Mouse (Mus musculus) heart, embryonic 10.5 days (tissue): Measurements from ENCODE around the gene Yif1b. TPM values are rescaled to one million over a fixed set of nuclear protein-coding genes. Genes with fewer than 3 reads are reported as not detected.

ENCODE experiments used
- DNase-seq: peaks from one replicate; pipeline ENCODE4 v3.0.0-alpha.2; 2017; ENCODE audit warnings: low spot score
- H3K27ac ChIP-seq: fragments of 300-500 bp; sonication (generic); 2 replicates; pipeline ENCODE4 v1.5.1; 2016; ENCODE audit warnings: mild to moderate bottlenecking
- H3K27me3 ChIP-seq: fragments of 300-500 bp; sonication (generic); 2 replicates; pipeline ENCODE4 v1.6.1; 2016; ENCODE audit warnings: mild to moderate bottlenecking; ENCODE audit not compliant: poor library complexity, insufficient read depth, severe bottlenecking
- H3K36me3 ChIP-seq: fragments of 300-500 bp; sonication (generic); 2 replicates; pipeline ENCODE4 v1.6.1; 2016; ENCODE audit warnings: mild to moderate bottlenecking, moderate library complexity
- H3K4me1 ChIP-seq: fragments of 300-500 bp; sonication (generic); 2 replicates; pipeline ENCODE4 v1.6.1; 2016; ENCODE audit warnings: mild to moderate bottlenecking
- H3K4me3 ChIP-seq: fragments of 300-500 bp; sonication (generic); 2 replicates; pipeline ENCODE4 v1.5.1; 2016; ENCODE audit warnings: mild to moderate bottlenecking, moderate library complexity
- H3K9me3 ChIP-seq: fragments of 300-500 bp; sonication (generic); 2 replicates; pipeline ENCODE4 v1.6.1; 2016; ENCODE audit warnings: mild to moderate bottlenecking, moderate library complexity
- WGBS: fragments of 180-500 bp; shearing (Covaris S2); methylation state at CpG from one replicate; pipeline ENCODE4 v1.1.7; 2016; 5-methylcytosine and 5-hydroxymethylcytosine counted together
- polyA plus RNA-seq: library from polyadenylated mRNA; unstranded; fragments of >200 nt; fragmentation: Nextera tagmentation; extraction: Ambion mirVana; gene quantifications from 2 replicates; pipeline ENCODE4 v1.2.1, GENCODE M21; 2016

The Yif1b gene
- polyA plus RNA-seq, 1 experiment from 2014 or later: 131 TPM

GRCm38 (mm10) chr7:29247706-29248105 is 9.6 kb downstream of the Yif1b start:
- Histone ChIP-seq H3K9me3 (no peaks in the 10 kb centered on the region), H3K4me1 (peaks cover 22% of the 10 kb centered on the region), H3K27me3 (no peaks in the 10 kb centered on the region), H3K4me3 (peak overlapping the region; percentile 57), H3K36me3 (peaks cover 34% of the 10 kb centered on the region), H3K27ac (peak overlapping the region; percentile 81)
- 6% methylated on average over 19 of the region's 19 CpGs for WGBS
- no peak for DNase-seq

GRCm38 (mm10) chr7:29248261-29248841 is 10.2 kb downstream of the Yif1b start, which contains the start of gene 2200002D01Rik:
Gene 2200002D01Rik (minus strand): TSS chr7:29248466.
- 3% methylated on average over 20 of the region's 20 CpGs for WGBS
- Histone ChIP-seq H3K27me3 (no peaks in the 10 kb centered on the region), H3K4me3 (peak within 1 kb of the TSS; percentile 57), H3K4me1 (peaks cover 27% of the 10 kb centered on the region), H3K27ac (peak within 1 kb of the TSS; percentile 81), H3K9me3 (no peaks in the 10 kb centered on the region), H3K36me3 (peaks cover 34% of the 10 kb centered on the region)
- no peak for DNase-seq

GRCm38 (mm10) chr7:29251166-29251565 is 13.0 kb downstream of the Yif1b start:
- Histone ChIP-seq H3K9me3 (no peaks in the 10 kb centered on the region), H3K27me3 (no peaks in the 10 kb centered on the region), H3K4me1 (peaks cover 35% of the 10 kb centered on the region), H3K27ac (no peak overlapping the region), H3K36me3 (peaks cover 12% of the 10 kb centered on the region), H3K4me3 (no peak overlapping the region)
- WGBS: 59% methylated on average over 3 of the region's 3 CpGs
- DNase-seq: no peak

- no peaks in the 10 kb centered on the region for H3K36me3 ChIP-seq
- H3K27me3 ChIP-seq: no peaks in the 10 kb centered on the region
- no peak for DNase-seq
- H3K4me3 ChIP-seq: no peak overlapping the region
- H3K27ac ChIP-seq: 0 out of 2 replicates have a peak overlapping the region, but pooled peaks have one; percentile 42
- WGBS: 42% methylated on average over 5 of the region's 5 CpGs
- peaks cover 36% of the 10 kb centered on the region for H3K4me1 ChIP-seq
- H3K9me3 ChIP-seq: no peaks in the 10 kb centered on the region
These were observed 15.7 kb downstream of the Yif1b start for GRCm38 (mm10) chr7:29253842-29254241.

GRCm38 (mm10) chr7:29255875-29256274 is 17.7 kb downstream of the Yif1b start:
- no peaks in the 10 kb centered on the region for H3K9me3 ChIP-seq
- no peak overlapping the region for H3K4me3 ChIP-seq
- no peak overlapping the region for H3K27ac ChIP-seq
- H3K27me3 ChIP-seq: 0 out of 2 replicates have a peak, but pooled peaks cover 4% of the 10 kb centered on the region
- H3K4me1 ChIP-seq: peaks cover 45% of the 10 kb centered on the region
- 77% methylated on average over 4 of the region's 4 CpGs for WGBS
- no peak for DNase-seq
- H3K36me3 ChIP-seq: no peaks in the 10 kb centered on the region

- no peak for DNase-seq
- Histone ChIP-seq H3K9me3 (no peaks in the 10 kb centered on the region), H3K27ac (peak overlapping the region; percentile 73), H3K4me1 (peaks cover 50% of the 10 kb centered on the region), H3K36me3 (no peaks in the 10 kb centered on the region), H3K4me3 (no peak overlapping the region), H3K27me3 (0 out of 2 replicates have a peak, but pooled peaks cover 4% of the 10 kb centered on the region)
- WGBS: 94% methylated on average over 1 of the region's 1 CpGs
These were observed 19.2 kb downstream of the Yif1b start for GRCm38 (mm10) chr7:29257368-29257767.

- DNase-seq: no peak
- peak overlapping the region; percentile 53 for H3K27ac ChIP-seq
- 75% methylated on average over 10 of the region's 10 CpGs for WGBS
- H3K4me3 ChIP-seq: no peak overlapping the region
- no peaks in the 10 kb centered on the region for H3K36me3 ChIP-seq
- H3K9me3 ChIP-seq: no peaks in the 10 kb centered on the region
- H3K27me3 ChIP-seq: 0 out of 2 replicates have a peak, but pooled peaks cover 4% of the 10 kb centered on the region
- peaks cover 34% of the 10 kb centered on the region for H3K4me1 ChIP-seq
These were observed 21.9 kb downstream of the Yif1b start for GRCm38 (mm10) chr7:29259781-29260730.

- H3K4me3 ChIP-seq: no peak overlapping the region
- H3K27me3 ChIP-seq: 0 out of 2 replicates have a peak, but pooled peaks cover 4% of the 10 kb centered on the region
- no peak for DNase-seq
- H3K36me3 ChIP-seq: no peaks in the 10 kb centered on the region
- H3K4me1 ChIP-seq: peaks cover 42% of the 10 kb centered on the region
- no peak overlapping the region for H3K27ac ChIP-seq
- no peaks in the 10 kb centered on the region for H3K9me3 ChIP-seq
- 68% methylated on average over 6 of the region's 6 CpGs for WGBS
These were observed 24.0 kb downstream of the Yif1b start for GRCm38 (mm10) chr7:29262151-29262550.

GRCm38 (mm10) chr7:29263831-29264230 is 25.7 kb downstream of the Yif1b start:
- WGBS: 80% methylated on average over 3 of the region's 3 CpGs

GRCm38 (mm10) chr7:29265636-29266035 is 27.5 kb downstream of the Yif1b start:
- no peak overlapping the region for H3K27ac ChIP-seq
- DNase-seq: no peak
- no peaks in the 10 kb centered on the region for H3K36me3 ChIP-seq
- no peaks in the 10 kb centered on the region for H3K9me3 ChIP-seq
- H3K27me3 ChIP-seq: no peaks in the 10 kb centered on the region
- peaks cover 17% of the 10 kb centered on the region for H3K4me1 ChIP-seq
- no peak overlapping the region for H3K4me3 ChIP-seq
- WGBS: 78% methylated on average over 7 of the region's 7 CpGs

More at GRCm38 (mm10) chr7:29263831-29264230, 25.7 kb downstream of the Yif1b start:
- DNase-seq: no peak
- peaks cover 26% of the 10 kb centered on the region for H3K4me1 ChIP-seq
- H3K9me3 ChIP-seq: no peaks in the 10 kb centered on the region
- H3K27ac ChIP-seq: no peak overlapping the region
- H3K4me3 ChIP-seq: no peak overlapping the region
- H3K27me3 ChIP-seq: 0 out of 2 replicates have a peak, but pooled peaks cover 4% of the 10 kb centered on the region
- H3K36me3 ChIP-seq: no peaks in the 10 kb centered on the region

- Histone ChIP-seq H3K36me3 (no peaks in the 10 kb centered on the region), H3K4me3 (no peak overlapping the region), H3K27me3 (no peaks in the 10 kb centered on the region), H3K27ac (no peak overlapping the region), H3K9me3 (no peaks in the 10 kb centered on the region), H3K4me1 (peaks cover 26% of the 10 kb centered on the region)
- 75% methylated on average over 4 of the region's 4 CpGs for WGBS
- DNase-seq: no peak
These were observed 28.8 kb downstream of the Yif1b start for GRCm38 (mm10) chr7:29266931-29267330.

- no peak for DNase-seq
- no peaks in the 10 kb centered on the region for H3K9me3 ChIP-seq
- H3K4me3 ChIP-seq: no peak overlapping the region
- peaks cover 23% of the 10 kb centered on the region for H3K4me1 ChIP-seq
- H3K27me3 ChIP-seq: no peaks in the 10 kb centered on the region
- WGBS: 80% methylated on average over 4 of the region's 4 CpGs
- H3K36me3 ChIP-seq: no peaks in the 10 kb centered on the region
- no peak overlapping the region for H3K27ac ChIP-seq
These were observed 32.3 kb downstream of the Yif1b start for GRCm38 (mm10) chr7:29270445-29270844.
